Mouse (Mus musculus): ENCODE results near the gene Spef1. TPM values are rescaled to one million over a fixed set of nuclear protein-coding genes. Genes with fewer than 3 reads are reported as not detected.

Spef1 gene
- polyA plus RNA-seq, 1 experiment from 2014 or later: 11.5 TPM

DNA sequence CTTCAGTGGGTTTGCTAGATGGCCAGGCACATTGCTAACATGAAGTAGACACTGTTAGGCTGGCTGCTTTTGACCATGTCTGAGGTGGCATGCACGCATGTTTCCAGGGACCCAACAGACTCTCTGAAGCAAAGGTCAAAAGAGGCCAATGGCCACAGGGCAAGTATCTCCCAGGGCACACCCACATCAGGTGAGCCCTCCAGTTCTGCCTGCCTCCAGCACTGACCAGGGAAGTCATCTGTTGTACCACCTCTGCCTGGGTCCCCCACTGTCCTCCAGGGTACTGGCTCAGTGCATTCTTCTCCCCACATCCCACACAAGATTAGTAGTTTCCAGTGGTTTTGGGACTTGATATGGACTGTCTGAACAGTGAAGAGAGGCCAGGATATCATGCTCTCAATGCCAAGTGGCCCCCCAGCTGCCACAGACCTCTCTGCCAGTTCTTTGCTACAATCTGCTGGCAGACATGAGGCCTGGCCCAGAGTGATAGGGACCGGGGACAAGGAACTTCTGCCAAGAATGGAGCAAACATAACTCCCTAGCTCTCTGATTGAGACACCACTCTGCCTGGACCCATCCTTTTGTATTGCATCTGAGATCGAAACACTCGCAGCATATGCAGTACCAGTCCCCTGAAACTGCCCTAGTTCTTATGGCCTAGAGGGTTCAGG, 22.2 kb upstream of the Spef1 start:
- ATAC-seq (ENCODE audit: low FRiP score): no peak; the same call in 1 of the 2 replicates
- Histone ChIP-seq H3K4me1 (replicated peaks; ENCODE audit: control insufficient read depth, insufficient read depth, low read length) (peaks cover 16% of the 10 kb centered on the region), H3K4me3 (replicated peaks; ENCODE audit: low read length) (peak overlapping the region; percentile 52; the same call in 1 of the 2 replicates), H3K9me3 (ENCODE audit: control insufficient read depth, low read length) (no peaks in the 10 kb centered on the region), H3K27ac (peak overlapping the region; percentile 88), H3K4me2 (replicated peaks) (peak overlapping the region; percentile 80), H3K27me3 (ENCODE audit: control insufficient read depth, insufficient read depth, low read length) (no peaks in the 10 kb centered on the region), H3K9ac (peak overlapping the region; percentile 72), H3K36me3 (replicated peaks; ENCODE audit: control insufficient read depth, insufficient read depth) (peaks cover 10% of the 10 kb centered on the region)
- WGBS: 78% methylated on average over 4 of the region's 4 CpGs
- DNase-seq (ENCODE audit: low spot score): no peak

DNA sequence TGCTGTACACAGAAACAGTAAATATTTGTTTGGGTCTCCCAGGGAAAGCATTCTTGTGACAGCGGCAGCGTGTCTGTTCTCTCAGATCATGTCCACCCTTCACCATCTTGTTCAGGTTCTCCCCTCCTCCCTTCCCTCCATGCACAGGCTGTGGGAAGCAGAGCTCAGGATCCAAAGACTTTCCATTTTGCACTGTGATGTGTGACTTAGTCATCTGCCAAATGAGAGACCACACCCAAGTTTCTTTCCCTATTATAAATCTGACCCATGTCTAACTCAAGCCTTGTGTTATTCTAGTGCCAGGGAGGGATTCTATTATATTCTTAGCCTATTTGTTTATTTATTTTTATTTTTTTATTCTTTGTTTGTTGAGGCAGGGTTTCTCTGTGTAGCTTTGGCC, 21.3 kb upstream of the Spef1 start:
- no peaks in the 10 kb centered on the region for H3K9me3 ChIP-seq (ENCODE audit: control insufficient read depth, low read length)
- no peak overlapping the region for H3K9ac ChIP-seq
- ATAC-seq (ENCODE audit: low FRiP score) (no peak), DNase-seq (ENCODE audit: low spot score) (no peak)
- 94% methylated on average over 2 of the region's 2 CpGs for WGBS
- peaks cover 16% of the 10 kb centered on the region for H3K4me1 ChIP-seq (replicated peaks; ENCODE audit: control insufficient read depth, insufficient read depth, low read length)
- H3K27me3 ChIP-seq (ENCODE audit: control insufficient read depth, insufficient read depth, low read length): no peaks in the 10 kb centered on the region
- no peak overlapping the region for H3K4me3 ChIP-seq (replicated peaks; ENCODE audit: low read length)
- H3K27ac ChIP-seq: no peak overlapping the region
- peaks cover 4% of the 10 kb centered on the region for H3K36me3 ChIP-seq (replicated peaks; ENCODE audit: control insufficient read depth, insufficient read depth)
- no peak overlapping the region for H3K4me2 ChIP-seq (replicated peaks)

DNA sequence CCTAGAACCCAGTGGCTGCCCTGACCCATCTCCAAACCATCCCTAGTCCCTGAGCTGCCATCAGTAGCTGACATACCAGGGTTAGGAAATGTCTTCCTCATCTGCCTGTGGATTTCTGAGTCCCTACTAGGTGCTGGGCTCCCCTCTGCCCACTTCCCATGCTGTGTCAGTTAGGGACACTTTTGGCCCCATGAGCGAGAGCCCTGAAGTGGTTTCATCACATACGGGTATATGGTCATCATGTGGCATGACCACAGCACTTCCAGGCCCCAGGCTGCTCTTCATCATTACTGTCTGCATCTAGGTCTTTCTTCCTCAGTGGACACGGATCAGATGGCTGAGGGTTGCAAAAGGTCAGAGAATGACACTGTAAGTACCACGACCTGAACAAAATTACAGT, 19.7 kb upstream of the Spef1 start, which contains the start of gene Ap5s1:
Gene Ap5s1, plus strand, starts transcription at position 301 of the 400 bp plus-strand sequence.
- Histone ChIP-seq H3K4me3 (replicated peaks; ENCODE audit: low read length) (no peak within 1 kb of the TSS), H3K9ac (no peak within 1 kb of the TSS), H3K4me1 (replicated peaks; ENCODE audit: control insufficient read depth, insufficient read depth, low read length) (peaks cover 14% of the 10 kb centered on the region), H3K27me3 (ENCODE audit: control insufficient read depth, insufficient read depth, low read length) (no peaks in the 10 kb centered on the region), H3K9me3 (ENCODE audit: control insufficient read depth, low read length) (no peaks in the 10 kb centered on the region), H3K27ac (no peak within 1 kb of the TSS), H3K36me3 (replicated peaks; ENCODE audit: control insufficient read depth, insufficient read depth) (no peaks in the 10 kb centered on the region), H3K4me2 (replicated peaks) (no peak within 1 kb of the TSS)
- ATAC-seq (ENCODE audit: low FRiP score): no peak
- no peak for DNase-seq (ENCODE audit: low spot score)
- 84% methylated on average over 4 of the region's 4 CpGs for WGBS

DNA sequence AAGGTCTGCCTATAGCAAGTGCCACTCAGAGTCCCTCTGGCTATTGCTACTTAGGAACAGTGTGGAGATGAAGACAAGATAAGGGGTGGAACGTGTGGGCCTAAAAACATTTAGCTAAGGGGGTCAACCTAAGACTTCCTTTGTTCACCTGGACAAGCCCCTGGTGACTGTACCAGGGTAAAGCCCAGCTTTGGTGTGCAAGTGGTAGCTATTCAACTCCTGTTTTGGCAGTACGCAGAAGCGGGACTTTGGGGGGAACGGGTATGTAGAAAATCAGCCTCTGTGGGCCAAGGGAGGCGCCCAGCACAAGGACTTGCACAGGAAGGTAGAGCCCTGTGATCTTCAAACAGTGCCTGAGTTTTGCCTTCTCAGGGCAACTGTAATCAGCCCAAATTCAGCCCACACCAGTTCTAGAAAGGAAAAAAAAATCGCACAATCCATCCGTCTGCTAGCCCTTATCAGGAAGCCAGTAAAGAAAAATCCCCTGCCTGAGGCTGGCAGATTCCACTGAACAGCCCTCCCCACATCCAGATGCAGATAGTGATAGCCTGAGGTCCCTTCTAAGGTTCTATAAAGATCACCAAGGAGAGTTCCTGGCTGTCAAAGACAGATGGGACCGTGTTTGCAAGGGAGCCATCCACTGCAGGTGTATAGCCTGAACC, 18.6 kb upstream of the Spef1 start:
- Histone ChIP-seq H3K9ac (no peak overlapping the region), H3K4me3 (replicated peaks; ENCODE audit: low read length) (no peak overlapping the region), H3K9me3 (ENCODE audit: control insufficient read depth, low read length) (no peaks in the 10 kb centered on the region), H3K27me3 (ENCODE audit: control insufficient read depth, insufficient read depth, low read length) (no peaks in the 10 kb centered on the region), H3K4me1 (replicated peaks; ENCODE audit: control insufficient read depth, insufficient read depth, low read length) (0 out of 2 replicates have a peak, but pooled peaks cover 7% of the 10 kb centered on the region), H3K36me3 (replicated peaks; ENCODE audit: control insufficient read depth, insufficient read depth) (no peaks in the 10 kb centered on the region), H3K4me2 (replicated peaks) (no peak overlapping the region), H3K27ac (no peak overlapping the region)
- WGBS: 93% methylated on average over 8 of the region's 8 CpGs
- ATAC-seq (ENCODE audit: low FRiP score) (no peak), DNase-seq (ENCODE audit: low spot score) (no peak)

DNA sequence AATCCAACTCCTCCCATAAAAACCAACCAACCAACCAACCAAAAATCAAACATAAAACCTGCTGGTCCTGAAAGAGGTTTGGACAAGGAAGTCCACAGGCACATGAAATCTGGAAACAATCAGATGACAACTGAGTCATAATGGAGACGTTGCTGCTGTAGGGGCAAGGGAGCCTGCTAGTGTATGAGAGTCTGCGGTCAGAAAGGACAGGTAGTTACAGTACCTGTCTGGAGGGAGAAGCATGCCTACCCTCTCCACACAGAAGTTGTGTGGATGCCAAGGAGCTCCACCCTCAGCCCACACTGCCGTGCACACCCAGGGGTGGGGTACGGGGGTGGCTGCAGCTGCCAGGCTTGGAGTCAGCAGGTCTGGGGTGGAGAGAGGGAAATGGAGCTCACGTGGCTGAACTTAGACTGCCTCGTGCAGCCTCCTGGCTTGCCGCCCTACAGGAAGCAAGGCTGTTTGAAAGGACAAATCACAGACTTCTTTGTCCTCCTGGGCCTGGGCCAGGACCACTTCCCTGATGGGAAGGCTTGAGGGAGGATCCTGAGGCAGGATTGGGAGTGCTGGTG, 17.4 kb upstream of the Spef1 start:
- 52% methylated on average over 7 of the region's 7 CpGs for WGBS
- ATAC-seq (ENCODE audit: low FRiP score): no peak

DNA sequence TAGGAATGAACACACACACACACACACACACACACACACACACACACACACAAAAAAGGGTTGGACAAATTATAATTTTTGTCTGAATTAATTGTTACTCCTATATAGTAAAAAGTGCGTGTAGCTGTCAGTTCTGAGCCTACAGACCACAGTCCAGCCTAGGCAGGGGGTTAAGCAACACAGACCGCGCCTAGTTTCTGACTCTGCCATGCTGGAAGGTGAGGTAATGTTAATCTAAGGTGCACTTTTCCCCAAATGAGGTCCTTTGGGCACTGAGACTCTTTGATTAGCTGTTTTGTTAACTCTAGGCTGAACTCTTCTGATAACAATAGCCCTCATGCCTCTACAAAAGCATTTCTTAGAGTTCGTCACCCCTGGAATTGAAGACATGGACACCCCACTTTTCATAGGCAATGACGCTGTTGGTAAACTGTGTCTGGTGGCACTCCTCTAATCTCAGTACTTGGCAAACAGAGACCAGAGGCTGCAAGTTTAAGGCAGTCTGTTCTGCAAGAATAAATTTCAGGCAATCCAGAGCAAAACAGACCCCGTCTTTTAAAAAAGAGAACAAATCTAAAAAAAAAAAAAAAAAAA, 16.8 kb upstream of the Spef1 start:
- no peak overlapping the region for H3K4me3 ChIP-seq (replicated peaks; ENCODE audit: low read length)
- no peaks in the 10 kb centered on the region for H3K4me1 ChIP-seq (replicated peaks; ENCODE audit: control insufficient read depth, insufficient read depth, low read length)
- DNase-seq (ENCODE audit: low spot score) (no peak), ATAC-seq (ENCODE audit: low FRiP score) (no peak)
- H3K36me3 ChIP-seq (replicated peaks; ENCODE audit: control insufficient read depth, insufficient read depth): no peaks in the 10 kb centered on the region
- no peak overlapping the region for H3K27ac ChIP-seq
- H3K9me3 ChIP-seq (ENCODE audit: control insufficient read depth, low read length): no peaks in the 10 kb centered on the region
- no peak overlapping the region for H3K4me2 ChIP-seq (replicated peaks)
- H3K27me3 ChIP-seq (ENCODE audit: control insufficient read depth, insufficient read depth, low read length): no peaks in the 10 kb centered on the region
- WGBS: 92% methylated on average over 6 of the region's 6 CpGs
- no peak overlapping the region for H3K9ac ChIP-seq

More for the DNA sequence above, 17.4 kb upstream of the Spef1 start:
- Histone ChIP-seq H3K36me3 (replicated peaks; ENCODE audit: control insufficient read depth, insufficient read depth) (no peaks in the 10 kb centered on the region), H3K27me3 (ENCODE audit: control insufficient read depth, insufficient read depth, low read length) (no peaks in the 10 kb centered on the region), H3K9ac (no peak overlapping the region), H3K27ac (no peak overlapping the region), H3K9me3 (ENCODE audit: control insufficient read depth, low read length) (no peaks in the 10 kb centered on the region), H3K4me3 (replicated peaks; ENCODE audit: low read length) (no peak overlapping the region), H3K4me1 (replicated peaks; ENCODE audit: control insufficient read depth, insufficient read depth, low read length) (0 out of 2 replicates have a peak, but pooled peaks cover 4% of the 10 kb centered on the region), H3K4me2 (replicated peaks) (no peak overlapping the region)
- DNase-seq (ENCODE audit: low spot score): peak; percentile 39

DNA sequence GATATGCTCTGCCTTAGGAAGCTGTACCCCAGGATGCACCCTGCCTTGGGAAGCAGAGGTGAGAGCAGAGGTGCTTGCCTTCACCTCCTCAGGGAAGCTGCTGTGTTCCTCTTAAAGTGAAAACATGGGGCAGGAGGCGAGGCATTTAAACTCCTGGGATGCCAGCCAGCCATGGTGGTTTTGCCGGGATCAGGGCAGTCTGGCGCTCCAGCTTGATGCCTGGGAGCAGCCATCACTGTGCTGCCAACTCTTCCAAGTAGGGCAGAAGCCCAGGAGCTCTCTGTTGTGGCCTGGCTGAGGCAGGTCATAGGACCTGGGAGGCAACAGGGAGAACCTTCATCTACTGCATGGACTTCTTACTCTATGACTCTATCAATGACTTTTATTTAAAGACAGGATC, 14.2 kb upstream of the Spef1 start:
- DNase-seq (ENCODE audit: low spot score) (no peak), ATAC-seq (ENCODE audit: low FRiP score) (no peak)
- WGBS: 85% methylated on average over 3 of the region's 3 CpGs
- H3K36me3 ChIP-seq (replicated peaks; ENCODE audit: control insufficient read depth, insufficient read depth): no peaks in the 10 kb centered on the region
- no peak overlapping the region for H3K9ac ChIP-seq
- no peak overlapping the region for H3K4me2 ChIP-seq (replicated peaks)
- no peaks in the 10 kb centered on the region for H3K4me1 ChIP-seq (replicated peaks; ENCODE audit: control insufficient read depth, insufficient read depth, low read length)
- no peak overlapping the region for H3K4me3 ChIP-seq (replicated peaks; ENCODE audit: low read length)
- H3K27me3 ChIP-seq (ENCODE audit: control insufficient read depth, insufficient read depth, low read length): no peaks in the 10 kb centered on the region
- no peaks in the 10 kb centered on the region for H3K9me3 ChIP-seq (ENCODE audit: control insufficient read depth, low read length)
- no peak overlapping the region for H3K27ac ChIP-seq

DNA sequence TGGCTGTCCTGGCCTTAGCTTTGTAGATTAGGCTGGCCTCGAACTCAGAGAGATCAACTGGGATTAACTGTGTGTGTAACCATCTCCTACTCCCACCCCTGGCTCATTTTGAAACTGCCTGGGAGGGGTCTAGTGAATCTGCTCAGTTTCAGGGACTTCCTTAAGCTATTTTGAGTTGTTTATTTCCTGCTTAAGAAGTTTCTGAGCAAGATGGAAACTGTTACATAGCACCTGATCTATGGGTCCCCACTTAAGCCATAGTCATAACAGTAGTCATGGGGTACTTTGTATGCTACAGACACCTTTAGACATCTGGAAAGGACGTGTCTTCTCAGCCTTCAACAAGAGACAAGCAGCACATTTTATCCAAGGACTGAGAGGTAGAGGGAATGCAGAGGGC, 13.6 kb upstream of the Spef1 start:
- H3K9ac ChIP-seq: no peak overlapping the region
- no peaks in the 10 kb centered on the region for H3K27me3 ChIP-seq (ENCODE audit: control insufficient read depth, insufficient read depth, low read length)
- H3K36me3 ChIP-seq (replicated peaks; ENCODE audit: control insufficient read depth, insufficient read depth): no peaks in the 10 kb centered on the region
- WGBS: 88% methylated on average over 2 of the region's 2 CpGs
- DNase-seq (ENCODE audit: low spot score) (no peak), ATAC-seq (ENCODE audit: low FRiP score) (no peak)
- H3K27ac ChIP-seq: no peak overlapping the region
- no peaks in the 10 kb centered on the region for H3K9me3 ChIP-seq (ENCODE audit: control insufficient read depth, low read length)
- H3K4me2 ChIP-seq (replicated peaks): no peak overlapping the region
- no peak overlapping the region for H3K4me3 ChIP-seq (replicated peaks; ENCODE audit: low read length)
- no peaks in the 10 kb centered on the region for H3K4me1 ChIP-seq (replicated peaks; ENCODE audit: control insufficient read depth, insufficient read depth, low read length)

DNA sequence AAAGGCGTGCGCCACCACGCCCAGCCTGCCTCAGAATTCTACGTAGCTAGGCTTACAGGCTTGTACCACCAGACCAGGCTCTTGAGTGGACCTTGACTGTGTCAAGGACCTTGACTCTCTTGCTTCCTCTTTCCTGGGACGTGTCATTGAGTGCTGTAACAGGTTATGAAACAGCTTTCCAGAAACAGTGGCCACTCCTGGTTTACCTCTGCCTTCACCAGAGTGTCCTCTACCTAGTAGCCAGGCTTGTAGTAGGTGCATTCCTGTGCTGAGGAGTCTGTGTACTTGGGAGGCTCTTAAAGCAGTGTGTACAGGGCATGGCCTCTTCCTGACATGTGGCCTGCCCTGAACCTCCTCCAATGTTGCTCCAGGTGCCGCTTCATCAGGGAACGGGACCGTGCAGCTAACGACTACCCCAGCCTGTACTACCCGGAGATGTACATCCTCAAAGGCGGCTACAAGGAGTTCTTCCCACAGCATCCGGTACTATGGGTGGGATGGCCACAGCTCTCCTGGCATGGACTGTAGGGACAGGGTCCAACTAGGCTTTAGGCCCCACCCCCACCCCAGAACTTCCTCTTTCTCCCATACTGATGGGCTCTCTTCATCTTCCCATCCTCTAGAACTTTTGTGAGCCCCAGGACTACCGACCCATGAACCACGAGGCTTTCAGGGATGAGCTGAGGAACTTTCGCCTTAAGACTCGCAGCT, 9.7 kb upstream of the Spef1 start:
- ATAC-seq (ENCODE audit: low FRiP score) (no peak), DNase-seq (ENCODE audit: low spot score) (no peak)
- H3K4me2 ChIP-seq (replicated peaks): no peak overlapping the region
- H3K4me1 ChIP-seq (replicated peaks; ENCODE audit: control insufficient read depth, insufficient read depth, low read length): no peaks in the 10 kb centered on the region
- H3K36me3 ChIP-seq (replicated peaks; ENCODE audit: control insufficient read depth, insufficient read depth): peaks cover 14% of the 10 kb centered on the region
- WGBS: 91% methylated on average over 16 of the region's 16 CpGs
- no peak overlapping the region for H3K9ac ChIP-seq
- H3K27ac ChIP-seq: no peak overlapping the region
- H3K9me3 ChIP-seq (ENCODE audit: control insufficient read depth, low read length): no peaks in the 10 kb centered on the region
- no peaks in the 10 kb centered on the region for H3K27me3 ChIP-seq (ENCODE audit: control insufficient read depth, insufficient read depth, low read length)
- H3K4me3 ChIP-seq (replicated peaks; ENCODE audit: low read length): no peak overlapping the region
